Mouse (Mus musculus): ENCODE results near the gene Fam180a. TPM values are rescaled to one million over a fixed set of nuclear protein-coding genes. Genes with fewer than 3 reads are reported as not detected.

Gene Fam180a
- polyA plus RNA-seq, 1 experiment from 2014 or later = 0.12 TPM

Other genes starting within 250 kb of the Fam180a start
- gene Cnot4, start 192.4 kb downstream of the Fam180a start, polyA plus RNA-seq (2015; fragmentation: Nextera tagmentation; extraction: Ambion mirVana) = 13.7 and 16.5 TPM in 2 replicates
- gene Nup205, start 148.7 kb downstream of the Fam180a start, polyA plus RNA-seq (2015; fragmentation: Nextera tagmentation; extraction: Ambion mirVana) = 22.0 and 28.2 TPM in 2 replicates
- 0.10 TPM in 2 replicates for gene Slc13a4, start 18.0 kb downstream of the Fam180a start, polyA plus RNA-seq (2015; fragmentation: Nextera tagmentation; extraction: Ambion mirVana)
- gene Mtpn, start 213.7 kb upstream of the Fam180a start, polyA plus RNA-seq (2015; fragmentation: Nextera tagmentation; extraction: Ambion mirVana) = 60.1 and 71.7 TPM in 2 replicates

All from liver, embryonic 13.5 days (tissue).